Mouse (Mus musculus): Measurements from ENCODE around the gene Gpr142.

Gene Gpr142

GRCm38 (mm10) chr11:114844464-114845220, 45.9 kb downstream of the Gpr142 start:
- DNase-seq (ENCODE audit: low spot score in 2 of 2) = no peak

- no peak for DNase-seq (ENCODE audit: low spot score in 2 of 2)
Observed at GRCm38 (mm10) chr11:114846336-114846735, 47.6 kb downstream of the Gpr142 start.

- DNase-seq (ENCODE audit: low spot score in 2 of 2) = no peak
Observed at GRCm38 (mm10) chr11:114847008-114847407, 48.3 kb downstream of the Gpr142 start.

- DNase-seq (ENCODE audit: low spot score in 2 of 2) = no peak
Observed at GRCm38 (mm10) chr11:114849572-114849971, 50.8 kb downstream of the Gpr142 start.

- no peak for DNase-seq (ENCODE audit: low spot score in 2 of 2)
Observed at GRCm38 (mm10) chr11:114850066-114850451, 51.3 kb downstream of the Gpr142 start.

- DNase-seq (ENCODE audit: low spot score in 2 of 2) = no peak
Observed at GRCm38 (mm10) chr11:114850452-114851268, 51.9 kb downstream of the Gpr142 start, which contains the start of gene Gprc5c. Gene Gprc5c (plus strand): TSS chr11:114851152.

- DNase-seq (ENCODE audit: low spot score in 2 of 2) = no peak
Observed at GRCm38 (mm10) chr11:114851269-114851607, 52.5 kb downstream of the Gpr142 start.

GRCm38 (mm10) chr11:114851608-114852310, 53.0 kb downstream of the Gpr142 start:
- peak in 1 of 2 experiments; percentile 23 for DNase-seq (ENCODE audit: low spot score in 2 of 2)

- DNase-seq (ENCODE audit: low spot score in 2 of 2) = no peak
Observed at GRCm38 (mm10) chr11:114852311-114853173, 53.8 kb downstream of the Gpr142 start.

- DNase-seq (ENCODE audit: low spot score in 2 of 2) = no peak
Observed at GRCm38 (mm10) chr11:114853174-114853838, 54.6 kb downstream of the Gpr142 start.

- DNase-seq (ENCODE audit: low spot score in 2 of 2) = no peak
Observed at GRCm38 (mm10) chr11:114854581-114854980, 55.9 kb downstream of the Gpr142 start.

GRCm38 (mm10) chr11:114856125-114856524, 57.4 kb downstream of the Gpr142 start:
- no peak for DNase-seq (ENCODE audit: low spot score in 2 of 2)
